Mouse (Mus musculus) liver, embryonic 16.5 days (tissue): ENCODE data around the gene Pou6f1. TPM values are rescaled to one million over a fixed set of nuclear protein-coding genes. Genes with fewer than 3 reads are reported as not detected.
A peak's percentile ranks its signal among the peaks of the same experiment; 100 is the strongest.
"Not testable (repeated sequence)": the region's sequence is repeated elsewhere in the genome, so short reads cannot be mapped to it uniquely, and the experiment has no call there.

ENCODE experiments used
- ATAC-seq: fragments of 200-750 bp; cut with Nextera tagmentation; 2 replicates; pipeline ENCODE4 v1.8.0; 2017; ENCODE audit warnings: low read depth, mild to moderate bottlenecking, moderate number of reproducible peaks, moderate library complexity
- H3K27ac ChIP-seq: fragments of 300-500 bp; sonication (generic); 2 replicates; pipeline ENCODE4 v1.5.1; 2014; ENCODE audit warnings: mild to moderate bottlenecking, low read length
- H3K27me3 ChIP-seq: fragments of 300-500 bp; sonication (generic); 2 replicates; pipeline ENCODE4 v1.6.1; 2014; ENCODE audit warnings: low read depth, low read length, mixed read lengths; ENCODE audit not compliant: control insufficient read depth, insufficient read depth
- H3K36me3 ChIP-seq: fragments of 300-500 bp; sonication (generic); 2 replicates; pipeline ENCODE4 v1.6.1; 2014; ENCODE audit warnings: mild to moderate bottlenecking; ENCODE audit not compliant: control insufficient read depth, insufficient read depth
- H3K4me1 ChIP-seq: fragments of 300-500 bp; sonication (generic); 2 replicates; pipeline ENCODE4 v1.6.1; 2014; ENCODE audit warnings: low read depth, low read length, mixed read lengths; ENCODE audit not compliant: control insufficient read depth
- H3K4me2 ChIP-seq: fragments of 300-500 bp; sonication (generic); 2 replicates; pipeline ENCODE4 v1.6.1; 2014; ENCODE audit warnings: low read depth, low read length, mixed read lengths
- H3K4me3 ChIP-seq: fragments of 300-500 bp; sonication (generic); 2 replicates; pipeline ENCODE4 v1.5.1; 2014; ENCODE audit warnings: low read depth, mild to moderate bottlenecking, low read length
- H3K9ac ChIP-seq: fragments of 300-500 bp; sonication (generic); 2 replicates; pipeline ENCODE4 v1.6.1; 2014; ENCODE audit warnings: low read depth, low read length
- H3K9me3 ChIP-seq: fragments of 300-500 bp; sonication (generic); replicated peaks from 2 replicates; pipeline ENCODE4 v1.6.1; 2016; ENCODE audit warnings: low read length; ENCODE audit not compliant: control insufficient read depth
- WGBS: fragments of 180-500 bp; shearing (Covaris S2); extraction: QIAGEN DNeasy Blood & Tissue Kit; methylation state at CpG from one replicate; pipeline ENCODE4 v1.1.7; 2014; ENCODE audit not compliant: insufficient replicate concordance; 5-methylcytosine and 5-hydroxymethylcytosine counted together
- polyA plus RNA-seq: library from polyadenylated mRNA; unstranded; fragments of >200 nt; fragmentation: Nextera tagmentation; extraction: Ambion mirVana; gene quantifications from 2 replicates; pipeline ENCODE4 v1.2.1, GENCODE M21; 2015

The Pou6f1 gene
- polyA plus RNA-seq, 1 experiment from 2014 or later = 0.50 TPM

GRCm38 (mm10) chr15:100627287-100627686, 27.5 kb upstream of the Pou6f1 start:
- H3K27ac ChIP-seq = no peak overlapping the region

DNA sequence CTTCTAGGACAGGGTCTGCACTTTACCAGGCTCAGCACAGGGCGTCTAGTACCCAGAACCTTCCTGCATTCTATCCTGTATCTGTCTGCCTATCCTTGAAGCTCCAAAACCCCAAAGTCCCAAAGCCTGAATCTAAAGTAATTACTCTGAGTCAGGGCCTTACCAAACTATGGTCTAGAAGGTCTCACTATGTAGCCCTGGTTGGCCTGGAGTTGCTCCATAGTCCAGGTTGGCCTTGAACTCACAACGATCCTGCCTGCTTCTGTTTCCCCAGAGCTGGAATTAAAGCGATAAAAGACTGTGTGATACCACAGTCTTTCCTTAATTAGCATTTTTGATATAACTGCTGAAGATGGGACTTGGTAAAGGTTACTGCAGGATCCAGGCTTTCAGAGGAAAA, 24.7 kb upstream of the Pou6f1 start:
- no peak overlapping the region for H3K4me3 ChIP-seq
- ATAC-seq = no peak
- peaks cover 14% of the 10 kb centered on the region for H3K36me3 ChIP-seq
- no peaks in the 10 kb centered on the region for H3K9me3 ChIP-seq
- H3K4me1 ChIP-seq = peaks cover 11% of the 10 kb centered on the region
- WGBS = 64% methylated on average over 3 of the region's 3 CpGs
- H3K9ac ChIP-seq = no peak overlapping the region
- H3K27ac ChIP-seq = no peak overlapping the region
- H3K4me2 ChIP-seq = no peak overlapping the region
- H3K27me3 ChIP-seq = no peaks in the 10 kb centered on the region

More at GRCm38 (mm10) chr15:100627287-100627686, 27.5 kb upstream of the Pou6f1 start:
- ATAC-seq = no peak
- H3K4me1 ChIP-seq = peaks cover 21% of the 10 kb centered on the region
- H3K27me3 ChIP-seq = no peaks in the 10 kb centered on the region
- no peaks in the 10 kb centered on the region for H3K9me3 ChIP-seq
- H3K4me2 ChIP-seq = no peak overlapping the region
- 27% methylated on average over 10 of the region's 10 CpGs for WGBS
- no peak overlapping the region for H3K4me3 ChIP-seq
- no peaks in the 10 kb centered on the region for H3K36me3 ChIP-seq
- H3K9ac ChIP-seq = no peak overlapping the region

DNA sequence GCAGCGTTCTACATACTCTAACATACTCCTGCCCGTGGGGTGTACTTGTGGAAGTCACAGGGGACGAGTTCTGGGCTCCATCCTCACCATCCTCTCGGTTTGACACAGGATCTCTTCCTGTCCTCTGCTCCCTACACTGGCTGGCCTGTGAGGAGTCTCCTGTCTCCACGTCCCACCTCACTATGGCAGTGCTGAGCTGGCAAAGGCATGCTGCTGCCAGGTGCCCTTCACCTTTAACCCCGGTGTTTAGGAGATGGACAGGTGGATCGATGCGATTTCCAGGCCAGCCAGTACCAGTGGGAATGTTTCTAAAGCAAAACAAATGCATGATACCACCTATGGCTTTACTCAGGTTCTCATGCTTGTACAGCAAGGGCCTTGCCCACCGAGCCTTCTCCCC, 24.0 kb upstream of the Pou6f1 start:
- Histone ChIP-seq H3K9ac (no peak overlapping the region), H3K4me3 (no peak overlapping the region), H3K27me3 (no peaks in the 10 kb centered on the region), H3K9me3 (no peaks in the 10 kb centered on the region), H3K4me1 (peaks cover 11% of the 10 kb centered on the region), H3K36me3 (peaks cover 21% of the 10 kb centered on the region), H3K27ac (no peak overlapping the region), H3K4me2 (no peak overlapping the region)
- peak; percentile 37; the same call in 1 of the 2 replicates for ATAC-seq
- 66% methylated on average over 9 of the region's 9 CpGs for WGBS

- Histone ChIP-seq H3K27me3 (no peaks in the 10 kb centered on the region), H3K4me3 (no peak overlapping the region), H3K4me1 (peaks cover 11% of the 10 kb centered on the region), H3K27ac (peak overlapping the region; percentile 45), H3K9me3 (no peaks in the 10 kb centered on the region), H3K4me2 (no peak overlapping the region), H3K9ac (no peak overlapping the region), H3K36me3 (peaks cover 35% of the 10 kb centered on the region)
- no peak for ATAC-seq
- 48% methylated on average over 7 of the region's 7 CpGs for WGBS
These were observed 22.4 kb upstream of the Pou6f1 start for GRCm38 (mm10) chr15:100622164-100622563.

- 58% methylated on average over 9 of the region's 9 CpGs for WGBS
- H3K27ac ChIP-seq = not testable (repeated sequence)
These were observed 21.9 kb upstream of the Pou6f1 start for GRCm38 (mm10) chr15:100621671-100622070.

GRCm38 (mm10) chr15:100619200-100619599, 19.4 kb upstream of the Pou6f1 start:
- no peak for ATAC-seq

More at GRCm38 (mm10) chr15:100621671-100622070, 21.9 kb upstream of the Pou6f1 start:
- ATAC-seq, H3K4me3 ChIP-seq, H3K9ac ChIP-seq, H3K9me3 ChIP-seq, H3K27me3 ChIP-seq, H3K4me2 ChIP-seq: not testable (repeated sequence)
- peaks cover 15% of the 10 kb centered on the region for H3K4me1 ChIP-seq
- H3K36me3 ChIP-seq = peaks cover 40% of the 10 kb centered on the region

DNA sequence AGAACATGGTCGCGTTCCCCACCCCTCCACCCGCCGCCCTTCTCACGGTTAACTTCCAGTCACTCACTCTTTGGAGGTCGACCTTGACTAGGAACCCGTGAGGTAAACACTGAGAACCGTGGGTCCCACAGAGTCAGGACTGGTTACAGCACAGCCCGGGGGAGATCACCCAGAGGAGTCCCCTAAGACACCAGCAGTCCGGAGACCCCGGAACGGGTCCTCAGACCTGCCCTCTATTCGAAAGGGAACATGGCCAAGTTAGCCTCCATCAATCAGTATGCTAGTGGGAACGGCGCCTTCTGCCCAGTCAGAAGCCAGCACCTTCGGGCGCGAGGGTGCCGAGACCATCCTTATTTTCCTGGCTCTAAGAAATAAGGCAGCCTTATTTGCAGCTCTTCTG, 16.4 kb upstream of the Pou6f1 start:
- WGBS = under 1% methylated on average over 19 of the region's 19 CpGs
- Histone ChIP-seq H3K36me3 (peaks cover 40% of the 10 kb centered on the region), H3K4me1 (peaks cover 24% of the 10 kb centered on the region), H3K4me2 (peak overlapping the region; percentile 64), H3K9ac (peak overlapping the region; percentile 99), H3K9me3 (no peaks in the 10 kb centered on the region), H3K27me3 (no peaks in the 10 kb centered on the region), H3K4me3 (peak overlapping the region; percentile 97), H3K27ac (peak overlapping the region; percentile 99)
- ATAC-seq = no peak

More at GRCm38 (mm10) chr15:100619200-100619599, 19.4 kb upstream of the Pou6f1 start:
- H3K9me3 ChIP-seq = no peaks in the 10 kb centered on the region
- H3K4me1 ChIP-seq = peaks cover 18% of the 10 kb centered on the region
- no peaks in the 10 kb centered on the region for H3K27me3 ChIP-seq
- WGBS = 86% methylated on average over 7 of the region's 7 CpGs
- H3K4me2 ChIP-seq = no peak overlapping the region
- H3K27ac ChIP-seq = no peak overlapping the region
- no peak overlapping the region for H3K4me3 ChIP-seq
- H3K36me3 ChIP-seq = peaks cover 40% of the 10 kb centered on the region
- H3K9ac ChIP-seq = no peak overlapping the region

GRCm38 (mm10) chr15:100615825-100616220, 16.0 kb upstream of the Pou6f1 start:
- peak; percentile 71 for ATAC-seq
- Histone ChIP-seq H3K27me3 (no peaks in the 10 kb centered on the region), H3K27ac (peak overlapping the region; percentile 99), H3K36me3 (peaks cover 37% of the 10 kb centered on the region), H3K4me2 (peak overlapping the region; percentile 64), H3K9me3 (no peaks in the 10 kb centered on the region), H3K9ac (peak overlapping the region; percentile 99), H3K4me1 (peaks cover 24% of the 10 kb centered on the region), H3K4me3 (peak overlapping the region; percentile 97)
- WGBS = 0% methylated on average over 38 of the region's 43 CpGs

DNA sequence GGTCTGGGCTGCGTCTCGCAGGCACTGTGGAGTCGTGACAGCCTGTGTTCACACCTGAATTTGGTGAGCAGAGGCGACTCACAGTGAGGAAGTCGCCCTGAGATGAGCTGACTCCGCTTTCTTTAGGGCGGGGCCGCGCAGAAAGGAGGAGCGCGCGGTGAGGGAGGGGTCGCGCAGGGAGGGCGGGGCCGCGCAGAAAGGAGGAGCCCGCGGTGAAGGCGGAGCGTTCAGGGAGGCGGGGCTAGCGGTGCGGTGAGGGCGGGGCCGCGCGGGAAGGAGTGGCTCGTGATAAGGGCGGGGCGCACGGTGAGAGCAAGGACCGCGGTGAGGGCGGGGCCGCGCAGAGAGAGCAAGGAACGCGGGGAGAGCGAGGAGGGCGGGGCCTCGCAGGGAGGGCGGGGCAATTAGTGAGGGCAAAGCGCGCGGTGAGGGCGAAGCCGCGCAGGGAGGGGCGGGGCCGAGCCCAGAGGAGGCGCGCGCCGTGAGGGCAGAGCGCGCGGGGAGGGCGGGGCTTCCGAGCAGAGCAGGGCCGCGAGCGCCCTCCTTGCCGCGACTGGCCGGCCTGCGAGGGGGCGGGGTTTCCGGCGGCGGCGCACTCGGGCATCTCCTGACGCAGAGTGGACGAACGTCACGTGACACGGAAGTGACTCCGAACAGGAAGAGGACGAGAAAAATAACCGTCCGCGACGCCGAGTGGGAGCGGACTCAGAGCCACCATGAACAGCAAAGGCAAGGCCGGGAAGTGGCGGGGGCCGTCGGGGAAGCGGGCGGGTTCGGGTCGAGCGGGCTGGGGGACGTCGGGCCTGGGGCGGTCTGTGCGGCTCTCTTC, 15.4 kb upstream of the Pou6f1 start, which contains the start of gene Dazap2:
Gene Dazap2 (plus strand): TSS at position 354 of the 829 bp plus-strand sequence.
- Histone ChIP-seq H3K27me3 (no peaks in the 10 kb centered on the region), H3K4me1 (peaks cover 24% of the 10 kb centered on the region), H3K27ac (peak within 1 kb of the TSS; percentile 99), H3K4me2 (peak within 1 kb of the TSS; percentile 92), H3K9ac (peak within 1 kb of the TSS; percentile 99), H3K9me3 (no peaks in the 10 kb centered on the region), H3K4me3 (peak within 1 kb of the TSS; percentile 97), H3K36me3 (peaks cover 31% of the 10 kb centered on the region)
- WGBS = under 1% methylated on average over 77 of the region's 99 CpGs
- peak; percentile 82 for ATAC-seq
